Mouse (Mus musculus): ENCODE measurements around the gene Olfr1386. TPM values are rescaled to one million over a fixed set of nuclear protein-coding genes. Genes with fewer than 3 reads are reported as not detected.

Olfr1386 gene
- not detected for polyA plus RNA-seq (2017; shearing (Covaris generic))

GRCm38 (mm10) chr11:49464746-49465145 lies at the start of gene Olfr1386:
Gene Olfr1386 (plus strand): TSS chr11:49465046.

GRCm38 (mm10) chr11:49422767-49423166 lies 42.1 kb upstream of the Olfr1386 start, which contains the start of gene Olfr1389:
Gene Olfr1389 (plus strand): TSS chr11:49423067.

GRCm38 (mm10) chr11:49436411-49436810 lies 28.4 kb upstream of the Olfr1386 start, which contains the start of gene Olfr1388:
Gene Olfr1388 (plus strand): TSS chr11:49436624.

GRCm38 (mm10) chr11:49455043-49455442 lies 9.8 kb upstream of the Olfr1386 start, which contains the start of gene Olfr1387:
Gene Olfr1387 (plus strand): TSS chr11:49455343.

GRCm38 (mm10) chr11:49488770-49489169 lies 23.9 kb downstream of the Olfr1386 start, which contains the start of gene Olfr1385:
Gene Olfr1385 (plus strand): TSS chr11:49489070.

GRCm38 (mm10) chr11:49519348-49519747 lies 54.5 kb downstream of the Olfr1386 start, which contains the start of gene Olfr1383:
Gene Olfr1383 (plus strand): TSS chr11:49519648.

Other genes with a start within 250 kb of the Olfr1386 start
- gene Mgat1, start 220.9 kb upstream of the Olfr1386 start, polyA plus RNA-seq (2017; shearing (Covaris generic)): 117 TPM
- gene Olfr1393, start 186.7 kb upstream of the Olfr1386 start, polyA plus RNA-seq (2017; shearing (Covaris generic)): not detected
- gene Olfr1392, start 179.8 kb upstream of the Olfr1386 start, polyA plus RNA-seq (2017; shearing (Covaris generic)): not detected
- not detected for gene Olfr10, start 160.3 kb upstream of the Olfr1386 start, polyA plus RNA-seq (2017; shearing (Covaris generic))
- not detected for gene Olfr1391, start 142.3 kb upstream of the Olfr1386 start, polyA plus RNA-seq (2017; shearing (Covaris generic))
- not detected for gene Olfr1390, start 129.9 kb upstream of the Olfr1386 start, polyA plus RNA-seq (2017; shearing (Covaris generic))
- not detected for gene Olfr1389, start 42.0 kb upstream of the Olfr1386 start, polyA plus RNA-seq (2017; shearing (Covaris generic))
- not detected for gene Olfr1388, start 28.4 kb upstream of the Olfr1386 start, polyA plus RNA-seq (2017; shearing (Covaris generic))
- not detected for gene Olfr1387, start 9.7 kb upstream of the Olfr1386 start, polyA plus RNA-seq (2017; shearing (Covaris generic))
- not detected for gene Olfr1385, start 24.0 kb downstream of the Olfr1386 start, polyA plus RNA-seq (2017; shearing (Covaris generic))
- not detected for gene Olfr1384, start 41.7 kb downstream of the Olfr1386 start, polyA plus RNA-seq (2017; shearing (Covaris generic))
- not detected for gene Olfr1383, start 54.6 kb downstream of the Olfr1386 start, polyA plus RNA-seq (2017; shearing (Covaris generic))
- not detected for gene Olfr1382, start 63.2 kb downstream of the Olfr1386 start, polyA plus RNA-seq (2017; shearing (Covaris generic))
- not detected for gene Olfr1381, start 78.4 kb downstream of the Olfr1386 start, polyA plus RNA-seq (2017; shearing (Covaris generic))
- not detected for gene Olfr1380, start 91.8 kb downstream of the Olfr1386 start, polyA plus RNA-seq (2017; shearing (Covaris generic))
- gene Flt4, start 144.2 kb downstream of the Olfr1386 start, polyA plus RNA-seq (2017; shearing (Covaris generic)): not detected
- not detected for gene Scgb3a1, start 198.6 kb downstream of the Olfr1386 start, polyA plus RNA-seq (2017; shearing (Covaris generic))
- gene Cnot6, start 247.7 kb downstream of the Olfr1386 start, polyA plus RNA-seq (2017; shearing (Covaris generic)): 12.1 TPM

Measured in CD4-positive, CD25-positive, alpha-beta regulatory T cell, adult 9 weeks (primary cell).